Mouse (Mus musculus): ENCODE data around the gene Gm5941.
"Not testable (repeated sequence)": the region's sequence is repeated elsewhere in the genome, so short reads cannot be mapped to it uniquely, and the experiment has no call there.

The Gm5941 gene

GRCm38 (mm10) chrX:92489649-92490048 lies at the start of gene Gm5941:
Gene Gm5941 (plus strand): TSS chrX:92489949.
- not testable (repeated sequence) for DNase-seq

- no peak for DNase-seq
Measured at GRCm38 (mm10) chrX:92460496-92460895, 29.3 kb upstream of the Gm5941 start.

GRCm38 (mm10) chrX:92464773-92465172 lies 25.0 kb upstream of the Gm5941 start:
- DNase-seq: no peak

- DNase-seq: no peak
Measured at GRCm38 (mm10) chrX:92498254-92498653, 8.5 kb downstream of the Gm5941 start.

- DNase-seq: no peak
Measured at GRCm38 (mm10) chrX:92527826-92528225, 38.1 kb downstream of the Gm5941 start.

Data from right cerebral cortex, postnatal 25 days (tissue).